Mouse (Mus musculus) liver, postnatal 0 days (tissue): Measurements from ENCODE around the gene Nr6a1. TPM values are rescaled to one million over a fixed set of nuclear protein-coding genes. Genes with fewer than 3 reads are reported as not detected.

Experiments
- ATAC-seq: fragments of 200-750 bp; cut with Nextera tagmentation; 2 replicates; pipeline ENCODE4 v1.8.0; 2017; ENCODE audit warnings: mild to moderate bottlenecking, moderate library complexity
- DNase-seq: peaks from one replicate; pipeline ENCODE4 v3.0.0-alpha.2; 2016
- H3K27ac ChIP-seq: fragments of 300-500 bp; sonication (generic); 2 replicates; pipeline ENCODE4 v1.5.1; 2014; ENCODE audit warnings: antibody characterized with exemption, moderate library complexity, mild to moderate bottlenecking, low read depth
- H3K27me3 ChIP-seq: fragments of 300-500 bp; sonication (generic); 2 replicates; pipeline ENCODE4 v1.6.1; 2014; ENCODE audit warnings: low read length, control low read depth, mixed read lengths; ENCODE audit not compliant: insufficient read depth
- H3K36me3 ChIP-seq: fragments of 300-500 bp; sonication (generic); replicated peaks from 2 replicates; pipeline ENCODE4 v1.6.1; 2014; ENCODE audit warnings: mild to moderate bottlenecking, control low read depth, low read length, moderate library complexity, mixed read lengths; ENCODE audit not compliant: insufficient read depth
- H3K4me1 ChIP-seq: fragments of 300-500 bp; sonication (generic); 2 replicates; pipeline ENCODE4 v1.6.1; 2014; ENCODE audit warnings: antibody characterized with exemption, mild to moderate bottlenecking, control low read depth; ENCODE audit not compliant: insufficient read depth
- H3K4me2 ChIP-seq: fragments of 300-500 bp; sonication (generic); 2 replicates; pipeline ENCODE4 v1.6.1; 2014; ENCODE audit warnings: low read depth, mild to moderate bottlenecking, low read length, moderate library complexity, mixed read lengths
- H3K4me3 ChIP-seq: fragments of 300-500 bp; sonication (generic); 2 replicates; pipeline ENCODE4 v1.5.1; 2014; ENCODE audit warnings: low read depth, low read length
- H3K9ac ChIP-seq: fragments of 300-500 bp; sonication (generic); replicated peaks from 2 replicates; pipeline ENCODE4 v1.6.1; 2014; ENCODE audit warnings: mild to moderate bottlenecking, moderate library complexity
- H3K9me3 ChIP-seq: fragments of 300-500 bp; sonication (generic); 2 replicates; pipeline ENCODE4 v1.6.1; 2016; ENCODE audit warnings: mild to moderate bottlenecking, control low read depth, low read length, mixed read lengths
- CTCF ChIP-seq: sonication (generic); IDR thresholded peaks from 2 replicates; pipeline ENCODE4 v1.5.1; 2016; ENCODE audit warnings: antibody characterized with exemption, low read depth
- EP300 ChIP-seq: IDR thresholded peaks from 2 replicates; pipeline ENCODE4 v1.6.1; 2016; ENCODE audit warnings: antibody characterized with exemption, low read depth, mild to moderate bottlenecking
- WGBS: fragments of 180-500 bp; shearing (Covaris S2); extraction: QIAGEN DNeasy Blood & Tissue Kit; methylation state at CpG from one replicate; pipeline ENCODE4 v1.1.7; 2014; ENCODE audit not compliant: insufficient replicate concordance; 5-methylcytosine and 5-hydroxymethylcytosine counted together
- polyA plus RNA-seq: library from polyadenylated mRNA; unstranded; fragments of >200 nt; fragmentation: Nextera tagmentation; extraction: Ambion mirVana; gene quantifications from 2 replicates; pipeline ENCODE4 v1.2.1, GENCODE M21; 2015

Nr6a1 gene
- polyA plus RNA-seq, 1 experiment from 2014 or later, result 1.1 TPM

DNA sequence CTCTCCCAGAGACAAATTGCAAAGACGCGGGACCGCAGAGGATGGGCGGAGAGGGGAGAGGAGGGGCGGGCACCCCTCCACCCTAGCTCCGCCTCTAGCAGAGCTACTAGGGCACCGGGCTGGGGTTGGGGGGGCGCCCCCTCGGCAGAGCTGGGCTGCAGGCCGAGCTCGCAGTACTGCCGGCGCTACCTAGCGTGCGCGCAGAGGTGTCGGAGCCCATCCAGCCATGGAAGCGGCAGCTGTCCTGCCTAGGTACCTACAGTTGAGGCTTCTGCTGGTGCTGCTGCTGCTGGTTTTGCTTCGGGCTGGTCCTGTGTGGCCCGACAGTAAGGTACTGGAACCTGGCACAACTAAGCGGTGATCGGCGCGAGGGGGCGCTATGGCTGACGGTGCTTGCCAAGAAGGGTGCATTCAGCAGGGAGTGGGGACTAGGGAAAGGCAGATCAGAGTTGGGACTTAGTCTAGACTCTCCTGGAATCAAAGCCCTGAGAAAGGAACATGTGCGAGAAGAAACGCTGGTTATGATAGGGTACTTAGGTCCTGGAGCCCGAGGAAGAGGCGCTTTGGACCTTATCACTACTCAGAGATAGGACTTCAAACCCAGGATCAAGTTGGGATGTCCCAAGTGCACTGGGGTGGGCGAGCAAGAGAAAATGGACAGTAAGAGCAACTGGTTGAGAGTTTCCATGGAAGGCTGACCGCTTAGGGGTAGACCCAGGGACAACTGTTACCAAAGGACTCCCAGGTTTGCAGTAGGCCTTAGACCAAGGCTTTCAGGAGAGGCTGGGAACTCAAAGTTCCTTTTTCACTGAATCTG lies 4.6 kb upstream of the Nr6a1 start, which contains the start of gene Olfml2a:
TSS of gene Olfml2a (plus strand) at position 128 of the 817 bp plus-strand sequence.
- 8% methylated on average over 31 of the region's 32 CpGs for WGBS
- peak; percentile 79 for DNase-seq
- Histone ChIP-seq H3K27me3 (peaks cover 13% of the 10 kb centered on the region; the same call in 1 of the 2 replicates), H3K9ac (peak within 1 kb of the TSS; percentile 22; the same call in 1 of the 2 replicates), H3K4me1 (peaks cover 11% of the 10 kb centered on the region), H3K4me3 (peak within 1 kb of the TSS; percentile 51), H3K9me3 (no peaks in the 10 kb centered on the region), H3K4me2 (peak within 1 kb of the TSS; percentile 81), H3K27ac (no peak within 1 kb of the TSS), H3K36me3 (no peaks in the 10 kb centered on the region)
- peak; percentile 64 for ATAC-seq
- TF ChIP-seq CTCF (peak; percentile 71), EP300 (no peak)

DNA sequence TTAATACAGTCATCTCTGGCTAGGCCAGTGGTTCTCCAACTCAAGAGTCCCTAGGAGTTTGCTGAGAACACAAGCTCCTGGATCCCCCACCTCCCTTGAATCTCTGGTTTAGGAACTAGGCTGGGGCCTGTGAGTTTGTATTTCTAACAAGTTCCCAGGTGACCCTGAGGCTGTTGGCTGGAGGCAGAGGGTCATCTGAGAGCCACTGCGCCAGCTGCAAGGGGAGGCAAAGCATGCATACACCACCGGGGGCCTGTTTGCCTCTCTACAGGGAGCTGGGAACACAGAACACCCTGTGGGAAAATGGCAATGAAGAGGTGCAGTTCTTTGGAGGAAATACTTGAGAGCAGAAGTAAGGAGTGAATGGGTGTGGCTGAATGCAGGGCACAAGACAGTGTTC lies 2.8 kb upstream of the Nr6a1 start:
- Histone ChIP-seq H3K4me1 (peaks cover 22% of the 10 kb centered on the region), H3K9me3 (no peaks in the 10 kb centered on the region), H3K9ac (no peak overlapping the region), H3K27ac (no peak overlapping the region), H3K36me3 (no peaks in the 10 kb centered on the region), H3K27me3 (peaks cover 21% of the 10 kb centered on the region), H3K4me2 (no peak overlapping the region), H3K4me3 (no peak overlapping the region)
- ATAC-seq (no peak), DNase-seq (no peak)
- WGBS, result 77% methylated on average over 2 of the region's 2 CpGs
- TF ChIP-seq EP300 (no peak), CTCF (no peak)

DNA sequence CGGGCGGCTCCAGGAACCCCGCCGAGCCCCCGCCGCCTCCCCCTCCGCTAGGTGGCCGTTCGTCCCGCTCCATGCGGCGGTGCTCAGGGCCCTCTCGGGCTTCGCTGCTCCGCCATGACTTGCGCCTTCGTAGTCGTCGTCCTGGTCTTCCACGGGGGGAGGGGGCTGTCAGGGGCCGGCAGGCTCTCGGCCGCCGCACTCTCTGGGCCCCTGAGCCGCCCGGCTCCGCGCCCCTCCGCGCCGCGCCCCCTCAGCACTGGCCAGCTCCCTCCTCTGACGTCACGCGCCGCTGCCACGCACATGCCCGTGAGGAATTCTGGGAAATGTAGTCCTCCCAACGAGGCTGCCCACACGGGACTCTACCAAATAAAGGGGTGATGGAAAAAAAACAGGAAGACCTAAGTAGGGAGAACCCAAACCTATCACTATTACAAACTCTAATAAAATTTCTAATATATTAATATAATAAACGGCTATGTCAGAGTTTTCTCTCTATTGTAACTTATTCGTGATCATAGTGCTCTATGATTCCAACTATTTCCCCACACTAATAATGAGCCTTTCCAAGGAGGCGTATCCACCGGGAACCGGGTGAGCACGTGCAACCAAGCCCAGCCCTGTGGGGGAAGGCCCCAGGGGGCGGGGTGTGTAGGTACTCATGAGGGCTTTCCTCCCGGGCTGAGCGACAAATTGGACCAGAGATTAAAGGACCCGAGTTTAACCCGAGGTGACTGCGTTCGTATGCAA lies 1.2 kb downstream of the Nr6a1 start:
- Histone ChIP-seq H3K9ac (peak overlapping the region; percentile 67), H3K9me3 (no peaks in the 10 kb centered on the region), H3K4me2 (peak overlapping the region; percentile 99), H3K4me1 (peaks cover 12% of the 10 kb centered on the region), H3K27me3 (peaks cover 15% of the 10 kb centered on the region), H3K36me3 (no peaks in the 10 kb centered on the region), H3K27ac (peak overlapping the region; percentile 58), H3K4me3 (peak overlapping the region; percentile 79)
- DNase-seq (peak; percentile 92), ATAC-seq (peak; percentile 96)
- 4% methylated on average over 46 of the region's 53 CpGs for WGBS
- no peak for TF ChIP-seq EP300
- TF ChIP-seq CTCF, result no peak

DNA sequence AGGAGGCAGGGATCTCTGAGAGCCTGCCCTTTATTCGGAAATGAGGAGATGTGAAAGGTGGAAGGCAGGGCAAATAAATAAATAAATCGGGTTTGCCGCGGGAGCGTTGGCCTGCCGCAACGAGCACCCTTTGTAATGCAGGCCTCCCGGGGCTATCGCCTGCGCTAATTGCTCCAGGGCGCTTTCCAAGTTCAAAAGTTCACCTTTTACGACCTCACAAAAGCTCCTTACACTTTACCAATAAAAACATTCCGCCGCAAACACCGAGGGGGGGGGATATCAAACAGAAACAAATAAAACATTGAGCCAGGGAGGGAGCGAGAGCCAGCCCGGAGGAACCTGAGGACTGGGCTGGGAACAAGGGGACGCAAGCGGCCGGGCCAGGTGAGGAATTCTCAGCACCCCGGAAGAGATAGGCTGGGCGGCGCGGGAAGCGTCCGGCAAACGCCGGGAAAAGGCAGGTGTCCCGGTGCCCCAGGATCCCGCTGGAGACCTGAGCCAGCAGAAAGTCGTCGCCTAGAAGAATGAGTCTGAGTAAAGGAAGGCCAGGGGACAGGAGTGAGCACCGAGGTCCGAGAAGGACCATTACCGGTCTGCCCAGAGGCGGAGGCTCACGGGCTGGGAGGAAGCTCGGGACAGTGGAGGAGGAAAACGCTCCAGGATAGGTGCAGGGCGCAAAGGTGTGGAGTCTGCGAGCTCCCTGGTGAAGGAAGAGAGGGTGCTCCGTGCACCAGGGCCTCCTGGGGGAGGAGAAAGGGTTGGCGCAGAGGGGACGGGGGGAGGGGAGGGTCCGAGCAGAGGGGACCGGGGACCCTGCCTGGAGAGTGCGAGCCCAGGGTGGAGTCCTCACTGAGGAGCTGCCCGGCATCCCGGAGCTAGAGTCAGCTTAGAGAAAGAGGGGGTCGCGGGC lies 2.1 kb downstream of the Nr6a1 start:
- DNase-seq, result no peak
- TF ChIP-seq EP300 (no peak), CTCF (no peak)
- H3K27ac ChIP-seq, result peak overlapping the region; percentile 58

DNA sequence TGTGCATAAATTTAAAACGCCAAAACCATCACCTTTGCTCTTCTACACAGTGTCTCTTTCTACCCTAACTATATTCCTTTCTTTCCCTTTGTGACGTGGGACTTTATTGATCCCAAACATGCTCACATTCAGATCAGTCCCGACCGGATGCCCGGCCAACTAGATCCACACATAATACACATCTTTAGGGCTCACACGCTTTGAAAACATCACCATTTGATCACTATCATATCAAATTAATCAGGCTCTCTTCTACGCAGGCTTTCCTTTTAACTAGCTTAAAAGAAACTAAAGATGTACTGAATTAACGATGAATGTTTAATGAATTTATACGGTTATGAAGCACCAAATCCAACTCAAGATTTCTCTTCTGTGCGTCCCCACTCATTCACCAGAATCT lies 2.9 kb downstream of the Nr6a1 start:
- Histone ChIP-seq H3K4me1 (peaks cover 11% of the 10 kb centered on the region), H3K27ac (no peak overlapping the region), H3K9me3 (no peaks in the 10 kb centered on the region), H3K36me3 (no peaks in the 10 kb centered on the region), H3K4me2 (peak overlapping the region; percentile 99), H3K9ac (no peak overlapping the region), H3K27me3 (peaks cover 10% of the 10 kb centered on the region), H3K4me3 (peak overlapping the region; percentile 79)
- 19% methylated on average over 10 of the region's 10 CpGs for WGBS
- ATAC-seq (no peak), DNase-seq (no peak)
- TF ChIP-seq CTCF, result no peak
- no peak for TF ChIP-seq EP300

More for the DNA sequence above, 2.1 kb downstream of the Nr6a1 start:
- ATAC-seq, result peak; percentile 20
- no peaks in the 10 kb centered on the region for H3K9me3 ChIP-seq
- peaks cover 11% of the 10 kb centered on the region for H3K4me1 ChIP-seq
- H3K27me3 ChIP-seq, result peaks cover 10% of the 10 kb centered on the region
- WGBS, result under 1% methylated on average over 51 of the region's 51 CpGs
- peak overlapping the region; percentile 99 for H3K4me2 ChIP-seq
- peak overlapping the region; percentile 67 for H3K9ac ChIP-seq
- peak overlapping the region; percentile 79 for H3K4me3 ChIP-seq
- H3K36me3 ChIP-seq, result no peaks in the 10 kb centered on the region
